In genomic region chr17:35725286-35726232, GRCm38 (mm10) we compare ENCODE assay signal across 8 mouse cellular contexts. TPM values are rescaled to one million over a fixed set of nuclear protein-coding genes. Genes with fewer than 3 reads are reported as not detected.
DNase-seq lines count a peak whose midpoint lies in the region; ATAC-seq and TF ChIP-seq lines count a peak whose summit lies in the region.

No protein-coding gene starts in this region.

- WGBS in forebrain, embryonic 13.5 days, result 27% methylated on average over 21 of the region's 21 CpGs
- WGBS in large intestine, adult 2 months, result 16% methylated on average over 21 of the region's 21 CpGs
- 26% methylated on average over 21 of the region's 21 CpGs for WGBS in liver, postnatal 0 days (ENCODE audit: insufficient replicate concordance)
- 30% methylated on average over 21 of the region's 21 CpGs for WGBS in neural tube, embryonic 15.5 days

- H3K9ac ChIP-seq in CH12.LX (ENCODE audit: insufficient read depth, low read depth), result no peak overlapping the region
- no peak overlapping the region for H3K9ac ChIP-seq in forebrain, embryonic 13.5 days
- H3K9ac ChIP-seq in liver, postnatal 0 days (replicated peaks), result no peak overlapping the region
- H3K9ac ChIP-seq in neural tube, embryonic 15.5 days (replicated peaks), result peak overlapping the region; percentile 21; the same call in 1 of the 2 replicates

- TF ChIP-seq RAD21 in CH12.LX (IDR thresholded peaks at IDR 0.05; ENCODE audit: low read depth, low read length), result peak; percentile 86

- dilution Hi-C loops in CH12.LX (cut with MboI; ENCODE audit: extremely low pct_ligation_motif_present, extremely low pct_unique_long_range_greater_than_20kb, low sequenced_read_pairs), result no loop called here

- TF ChIP-seq POLR2A in CH12.LX (IDR thresholded peaks at IDR 0.05; ENCODE audit: low read depth, low read length), result no peak

- peak; percentile 96 to 98 for TF ChIP-seq CTCF in CH12.LX (conservative IDR thresholded peaks at IDR 0.05 in 1 of 2, IDR thresholded peaks at IDR 0.05 in 1 of 2; ENCODE audit: low read depth in 2 of 2, low read length in 2 of 2)
- peak; percentile 100 for TF ChIP-seq CTCF in liver, postnatal 0 days (IDR thresholded peaks at IDR 0.05; ENCODE audit: low read depth)

- intact Hi-C loops in heart, postnatal 10 days (cut with DNase I), result loop anchor here (1.0 to 2.0 kb wide), 2 partner anchors 19 to 90 kb away; no protein-coding TSS in a partner anchor

- ATAC-seq in cerebellum, adult (ENCODE audit: insufficient number of reproducible peaks, low FRiP score, low TSS enrichment), result peak; percentile 74; the same call in 1 of the 2 replicates
- ATAC-seq in forebrain, embryonic 13.5 days, result peak; percentile 81
- peak; percentile 78 for ATAC-seq in liver, postnatal 0 days
- peak; percentile 75; the same call in 1 of the 2 replicates for ATAC-seq in neural tube, embryonic 15.5 days (ENCODE audit: low FRiP score)

- peak; percentile 62 for DNase-seq in CH12.LX (ENCODE audit: extremely low read depth)
- peak; percentile 95 to 97 for DNase-seq in heart, postnatal 10 days
- DNase-seq in large intestine, adult 2 months (ENCODE audit: low read depth, low spot score), result peak; percentile 64
- DNase-seq in liver, postnatal 0 days, result peak; percentile 90
- DNase-seq in testis, postnatal 14 days (ENCODE audit: low spot score), result peak; percentile 86

- H3K79me2 ChIP-seq in CH12.LX (replicated peaks; ENCODE audit: control insufficient read depth, extremely low read depth, insufficient read depth, poor library complexity, severe bottlenecking), result no peaks in the 10 kb centered on the region

- TF ChIP-seq EP300 in CH12.LX (IDR thresholded peaks at IDR 0.05; ENCODE audit: low read length), result no peak
- no peak for TF ChIP-seq EP300 in liver, postnatal 0 days (IDR thresholded peaks at IDR 0.05; ENCODE audit: low read depth)

- peaks cover 0 to 3% of the 10 kb centered on the region in 2 experiments; a peak in 1 of 4 replicates for H3K4me1 ChIP-seq in CH12.LX (ENCODE audit: control insufficient read depth in 1 of 2, insufficient read depth in 2 of 2)
- peaks cover 13% of the 10 kb centered on the region for H3K4me1 ChIP-seq in forebrain, embryonic 13.5 days
- no peaks in the 10 kb centered on the region for H3K4me1 ChIP-seq in liver, postnatal 0 days (ENCODE audit: insufficient read depth)
- H3K4me1 ChIP-seq in neural tube, embryonic 15.5 days, result peaks cover 16% of the 10 kb centered on the region

- H3K27me3 ChIP-seq in CH12.LX (replicated peaks), result peaks cover 51% of the 10 kb centered on the region
- peaks cover 4% of the 10 kb centered on the region; the same call in 1 of the 2 replicates for H3K27me3 ChIP-seq in forebrain, embryonic 13.5 days
- 0 out of 2 replicates have a peak, but pooled peaks cover 3% of the 10 kb centered on the region for H3K27me3 ChIP-seq in liver, postnatal 0 days (ENCODE audit: insufficient read depth, low read length)
- no peaks in the 10 kb centered on the region for H3K27me3 ChIP-seq in neural tube, embryonic 15.5 days (replicated peaks)

- H3K4me2 ChIP-seq in CH12.LX (ENCODE audit: insufficient read depth, low read depth, poor library complexity, severe bottlenecking), result no peak overlapping the region
- H3K4me2 ChIP-seq in forebrain, embryonic 13.5 days, result peak overlapping the region; percentile 31
- 0 out of 2 replicates have a peak overlapping the region, but pooled peaks have one; percentile 11 for H3K4me2 ChIP-seq in liver, postnatal 0 days (ENCODE audit: low read depth, low read length)
- H3K4me2 ChIP-seq in neural tube, embryonic 15.5 days, result 0 out of 2 replicates have a peak overlapping the region, but pooled peaks have one; percentile 17

- H3K4me3 ChIP-seq in CH12.LX (replicated peaks in 1 of 3; ENCODE audit: low read depth in 2 of 3, low read length in 2 of 3, poor library complexity in 1 of 3), result no peak overlapping the region
- H3K4me3 ChIP-seq in forebrain, embryonic 13.5 days, result no peak overlapping the region
- no peak overlapping the region for H3K4me3 ChIP-seq in liver, postnatal 0 days (ENCODE audit: low read depth, low read length)
- no peak overlapping the region for H3K4me3 ChIP-seq in neural tube, embryonic 15.5 days (replicated peaks)

- no peaks in the 10 kb centered on the region for H3K9me3 ChIP-seq in CH12.LX (replicated peaks; ENCODE audit: low read length)
- H3K9me3 ChIP-seq in forebrain, embryonic 13.5 days (replicated peaks), result no peaks in the 10 kb centered on the region
- H3K9me3 ChIP-seq in liver, postnatal 0 days (ENCODE audit: low read length), result no peaks in the 10 kb centered on the region
- no peaks in the 10 kb centered on the region for H3K9me3 ChIP-seq in neural tube, embryonic 15.5 days (replicated peaks)

- H3K36me3 ChIP-seq in CH12.LX (replicated peaks in 1 of 2; ENCODE audit: control insufficient read depth in 1 of 2, insufficient read depth in 1 of 2, low read length in 1 of 2), result no peaks in the 10 kb centered on the region
- no peaks in the 10 kb centered on the region for H3K36me3 ChIP-seq in forebrain, embryonic 13.5 days (ENCODE audit: poor library complexity, severe bottlenecking)
- no peaks in the 10 kb centered on the region for H3K36me3 ChIP-seq in liver, postnatal 0 days (replicated peaks; ENCODE audit: insufficient read depth, low read length)
- no peaks in the 10 kb centered on the region for H3K36me3 ChIP-seq in neural tube, embryonic 15.5 days

- in situ Hi-C loops in CH12.LX (cut with MboI; ENCODE audit: low pct_ligation_motif_present, low pct_unique_long_range_greater_than_20kb, low sequenced_read_pairs), result no loop called here

- no peak overlapping the region for H3K27ac ChIP-seq in CH12.LX (ENCODE audit: insufficient read depth, low read depth)
- no peak overlapping the region for H3K27ac ChIP-seq in forebrain, embryonic 13.5 days
- H3K27ac ChIP-seq in liver, postnatal 0 days (ENCODE audit: low read depth), result no peak overlapping the region
- 0 out of 2 replicates have a peak overlapping the region, but pooled peaks have one; percentile 3 for H3K27ac ChIP-seq in neural tube, embryonic 15.5 days (replicated peaks)

TF ChIP-seq in CH12.LX, 34 proteins besides CTCF, POLR2A, EP300 and RAD21 (continues in another document):
- TF ChIP-seq GABPA (IDR thresholded peaks at IDR 0.05; ENCODE audit: insufficient replicate concordance, low read depth, low read length) (no peak), CHD2 (IDR thresholded peaks at IDR 0.05; ENCODE audit: low read length) (no peak), MAX (IDR thresholded peaks at IDR 0.05; ENCODE audit: low read length) (peak; percentile 79), KAT2A (IDR thresholded peaks at IDR 0.05; ENCODE audit: insufficient replicate concordance, low read length) (no peak), JUND (conservative IDR thresholded peaks at IDR 0.05; ENCODE audit: low read depth, low read length) (no peak), NRF1 (IDR thresholded peaks at IDR 0.05; ENCODE audit: low read depth, low read length) (peak; percentile 46), MAFK (IDR thresholded peaks at IDR 0.05; ENCODE audit: insufficient replicate concordance, low read length) (no peak), UBTF (IDR thresholded peaks at IDR 0.05; ENCODE audit: low read depth, low read length) (no peak), USF2 (conservative IDR thresholded peaks at IDR 0.05; ENCODE audit: low read depth, low read length) (no peak), TCF12 (IDR thresholded peaks at IDR 0.05; ENCODE audit: low read depth, low read length) (no peak), USF1 (IDR thresholded peaks at IDR 0.05; ENCODE audit: low read depth, low read length) (no peak), MYC (IDR thresholded peaks at IDR 0.05; ENCODE audit: low read depth, low read length) (peak; percentile 69; the same call in 1 of the 2 replicates), NELFE (IDR thresholded peaks at IDR 0.05; ENCODE audit: low read depth, low read length) (no peak), ZC3H11A (IDR thresholded peaks at IDR 0.05; ENCODE audit: low read depth, low read length) (peak; percentile 58), MAZ (IDR thresholded peaks at IDR 0.05; ENCODE audit: low read depth, low read length) (peak; percentile 74; the same call in 1 of the 2 replicates), ZMIZ1 (IDR thresholded peaks at IDR 0.05; ENCODE audit: low read depth, low read length) (no peak), BHLHE40 (IDR thresholded peaks at IDR 0.05; ENCODE audit: low read depth, low read length) (peak; percentile 72), IRF4 (IDR thresholded peaks at IDR 0.05; ENCODE audit: low read depth, low read length) (peak; percentile 37; the same call in 1 of the 2 replicates)

RNA-seq across cellular contexts. Expression of gene Ddr1, which starts 21.1 kb away (rescaled TPM):
- total RNA-seq in CH12.LX (2012; rRNA removed) (3.5 and 3.6 TPM in 2 replicates), CH12.LX (2014; rRNA removed) (0.83 and 1.3 TPM in 2 replicates)
- 3.0 and 3.1 TPM in 2 replicates for polyA plus RNA-seq in CH12.LX (2012; ENCODE audit: insufficient read length, low read depth)
- 153 and 169 TPM in 2 replicates for polyA plus RNA-seq in forebrain, embryonic 13.5 days (2015; fragmentation: Nextera tagmentation; extraction: Ambion mirVana)
- total RNA-seq in heart, postnatal 10 days (2021), result 10 to 100 TPM; 56.8 to 66.6 TPM
- polyA plus RNA-seq in large intestine, adult 2 months (2012; rRNA removed), result 39.0 and 48.9 TPM in 2 replicates
- 2.2 and 2.3 TPM in 2 replicates for polyA plus RNA-seq in liver, postnatal 0 days (2015; fragmentation: Nextera tagmentation; extraction: Ambion mirVana)
- 73.8 and 76.4 TPM in 2 replicates for polyA plus RNA-seq in neural tube, embryonic 15.5 days (2015; fragmentation: Nextera tagmentation; extraction: Ambion mirVana)

RNA-seq across cellular contexts. Expression of gene Gtf2h4, which starts 52.0 kb away (rescaled TPM):
- total RNA-seq in CH12.LX (2012; rRNA removed) (51.7 and 55.7 TPM in 2 replicates), CH12.LX (2014; rRNA removed) (35.3 and 40.7 TPM in 2 replicates)
- polyA plus RNA-seq in CH12.LX (2012; ENCODE audit: insufficient read length, low read depth), result 40.0 and 40.4 TPM in 2 replicates
- 36.3 and 42.6 TPM in 2 replicates for polyA plus RNA-seq in forebrain, embryonic 13.5 days (2015; fragmentation: Nextera tagmentation; extraction: Ambion mirVana)
- total RNA-seq in heart, postnatal 10 days (2021), result 10 to 100 TPM; 15.5 to 18.7 TPM
- polyA plus RNA-seq in large intestine, adult 2 months (2012; rRNA removed), result 30.3 and 31.1 TPM in 2 replicates
- 14.1 and 15.2 TPM in 2 replicates for polyA plus RNA-seq in liver, postnatal 0 days (2015; fragmentation: Nextera tagmentation; extraction: Ambion mirVana)
- polyA plus RNA-seq in neural tube, embryonic 15.5 days (2015; fragmentation: Nextera tagmentation; extraction: Ambion mirVana), result 24.1 and 30.7 TPM in 2 replicates

RNA-seq across cellular contexts. Expression of gene Vars2, which starts 58.2 kb away (rescaled TPM):
- total RNA-seq in CH12.LX (2012; rRNA removed) (26.3 and 30.3 TPM in 2 replicates), CH12.LX (2014; rRNA removed) (14.0 and 16.5 TPM in 2 replicates)
- 23.0 and 26.6 TPM in 2 replicates for polyA plus RNA-seq in CH12.LX (2012; ENCODE audit: insufficient read length, low read depth)
- 12.7 and 17.0 TPM in 2 replicates for polyA plus RNA-seq in forebrain, embryonic 13.5 days (2015; fragmentation: Nextera tagmentation; extraction: Ambion mirVana)
- total RNA-seq in heart, postnatal 10 days (2021), result 10 to 100 TPM; 25.2 to 34.0 TPM
- 20.3 and 25.1 TPM in 2 replicates for polyA plus RNA-seq in large intestine, adult 2 months (2012; rRNA removed)
- 4.6 and 5.0 TPM in 2 replicates for polyA plus RNA-seq in liver, postnatal 0 days (2015; fragmentation: Nextera tagmentation; extraction: Ambion mirVana)
- 12.8 and 17.9 TPM in 2 replicates for polyA plus RNA-seq in neural tube, embryonic 15.5 days (2015; fragmentation: Nextera tagmentation; extraction: Ambion mirVana)
